Mouse (Mus musculus) megakaryocyte, embryonic 14.5 days (primary cell): Measurements from ENCODE around the gene Rph3al.

Experiments
- FLI1 ChIP-seq: IDR thresholded peaks from 2 replicates; pipeline ENCODE4 v1.6.1; 2012; ENCODE audit warnings: low read length, inconsistent platforms, mixed read lengths
- GATA1 ChIP-seq: IDR thresholded peaks from 3 replicates; pipeline ENCODE4 v1.6.1; 2012; ENCODE audit warnings: mixed read lengths, low read length, inconsistent platforms, borderline replicate concordance

- no peak for TF ChIP-seq GATA1
- TF ChIP-seq FLI1: no peak
Measured at GRCm38 (mm10) chr11:75858975-75859374, 79.3 kb downstream of the Rph3al start.
